Mouse (Mus musculus) erythroblast, embryonic 14.5 days (primary cell): Measurements from ENCODE around the gene Prkn. TPM values are rescaled to one million over a fixed set of nuclear protein-coding genes. Genes with fewer than 3 reads are reported as not detected.

Source experiments
- H3K27me3 ChIP-seq: 2 replicates; pipeline ENCODE4 v1.6.1; 2012; ENCODE audit warnings: inconsistent platforms; ENCODE audit not compliant: control insufficient read depth
- H3K36me3 ChIP-seq: 2 replicates; pipeline ENCODE4 v1.6.1; 2012; ENCODE audit warnings: mild to moderate bottlenecking, inconsistent platforms; ENCODE audit not compliant: control insufficient read depth
- H3K4me1 ChIP-seq: 2 replicates; pipeline ENCODE4 v1.6.1; 2012; ENCODE audit warnings: inconsistent platforms; ENCODE audit not compliant: control insufficient read depth
- H3K4me3 ChIP-seq: replicated peaks from 2 replicates; pipeline ENCODE3; 2012; ENCODE audit warnings: moderate library complexity, mild to moderate bottlenecking, inconsistent platforms
- H3K9me3 ChIP-seq: 2 replicates; pipeline ENCODE4 v1.6.1; 2012; ENCODE audit warnings: low read length, inconsistent platforms, mixed read lengths; ENCODE audit not compliant: control insufficient read depth
- GATA1 ChIP-seq: IDR thresholded peaks from 2 replicates; pipeline ENCODE4 v1.6.1; 2012; ENCODE audit warnings: low read length, inconsistent platforms, mixed read lengths
- TAL1 ChIP-seq: IDR thresholded peaks from 3 replicates; pipeline ENCODE4 v1.6.1; 2012; ENCODE audit warnings: low read length, inconsistent platforms, mixed read lengths
- polyA plus RNA-seq: library from polyadenylated mRNA; stranded (reverse); fragments of >175 nt; gene quantifications from 2 replicates; pipeline ENCODE4 v1.2.3, GENCODE M21; 2012

Prkn gene
- polyA plus RNA-seq, 1 experiment = not detected

DNA sequence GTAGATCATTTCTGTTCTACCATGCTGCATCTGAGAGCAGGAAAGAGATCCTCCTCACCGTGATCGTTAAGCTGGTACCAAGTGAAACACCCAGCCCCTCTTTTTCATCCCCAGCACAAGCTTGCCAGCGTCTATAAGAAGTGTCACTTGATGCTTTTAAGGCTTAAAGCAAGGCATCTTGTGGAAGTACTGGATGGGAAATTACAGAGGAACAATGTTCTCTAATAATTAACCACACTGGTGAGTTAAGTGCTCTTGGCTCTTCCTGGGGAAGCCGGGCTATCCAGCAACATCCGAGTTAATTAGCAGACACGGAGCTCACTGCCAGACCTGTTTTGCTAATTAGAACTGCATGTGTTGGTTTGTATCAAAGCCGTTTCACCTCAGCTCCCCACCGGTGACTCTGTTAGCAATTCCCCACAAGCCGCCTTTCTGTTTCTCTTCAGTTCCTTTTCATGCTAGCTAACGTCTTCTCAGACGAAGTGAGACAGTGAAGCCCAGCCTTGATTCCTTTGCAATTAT lies 1086.7 kb downstream of the Prkn start:
- H3K27me3 ChIP-seq = no peaks in the 10 kb centered on the region
- TF ChIP-seq TAL1 (no peak), GATA1 (no peak)
- no peaks in the 10 kb centered on the region for H3K9me3 ChIP-seq
- no peaks in the 10 kb centered on the region for H3K4me1 ChIP-seq
- H3K36me3 ChIP-seq = no peaks in the 10 kb centered on the region
- H3K4me3 ChIP-seq = no peak overlapping the region

- TF ChIP-seq TAL1 = no peak
- Histone ChIP-seq H3K4me3 (no peak overlapping the region), H3K36me3 (no peaks in the 10 kb centered on the region), H3K27me3 (no peaks in the 10 kb centered on the region), H3K4me1 (no peaks in the 10 kb centered on the region), H3K9me3 (no peaks in the 10 kb centered on the region)
Measured at GRCm38 (mm10) chr17:11931641-11932040, 1091.5 kb downstream of the Prkn start.

- TF ChIP-seq TAL1 = no peak
- no peak for TF ChIP-seq GATA1
- H3K36me3 ChIP-seq = no peaks in the 10 kb centered on the region
- H3K4me3 ChIP-seq = no peak overlapping the region
- no peaks in the 10 kb centered on the region for H3K27me3 ChIP-seq
- H3K4me1 ChIP-seq = no peaks in the 10 kb centered on the region
- no peaks in the 10 kb centered on the region for H3K9me3 ChIP-seq
Measured at GRCm38 (mm10) chr17:11933737-11934136, 1093.6 kb downstream of the Prkn start.

- Histone ChIP-seq H3K4me3 (no peak overlapping the region), H3K9me3 (no peaks in the 10 kb centered on the region), H3K27me3 (no peaks in the 10 kb centered on the region), H3K36me3 (no peaks in the 10 kb centered on the region), H3K4me1 (no peaks in the 10 kb centered on the region)
- TF ChIP-seq TAL1 (no peak), GATA1 (no peak)
Measured at GRCm38 (mm10) chr17:11947436-11947835, 1107.3 kb downstream of the Prkn start.

DNA sequence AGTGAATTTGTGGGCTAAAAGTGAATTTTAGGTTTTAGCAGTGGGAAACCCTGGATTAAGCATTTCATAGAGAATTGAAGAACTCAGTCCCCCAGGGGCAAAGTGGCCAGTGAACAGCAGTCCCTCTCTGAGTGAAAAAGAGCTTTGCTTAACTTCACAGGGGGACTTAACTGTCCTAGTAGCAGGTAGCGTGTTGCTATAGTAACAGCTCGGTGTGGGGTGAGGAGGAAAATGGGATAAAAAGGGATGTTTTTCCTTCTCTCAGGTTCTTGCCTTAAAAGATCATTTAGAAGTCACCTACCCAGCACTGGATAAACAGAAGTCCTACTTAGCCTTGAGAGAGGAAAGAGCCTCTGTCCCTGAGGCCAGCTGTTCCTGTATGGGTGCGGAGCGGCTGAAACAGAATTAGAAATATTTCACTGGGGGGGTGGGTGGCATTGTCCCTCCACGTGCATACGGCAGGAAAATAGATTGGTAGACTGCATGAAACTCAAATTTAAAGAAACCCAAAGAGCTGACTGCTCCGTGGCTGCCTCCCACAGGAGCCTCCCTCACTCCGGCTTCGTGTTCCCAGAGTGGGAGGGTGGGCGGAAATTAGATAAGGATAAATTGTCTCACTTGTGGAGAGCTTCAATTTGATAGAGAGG lies 1109.5 kb downstream of the Prkn start:
- Histone ChIP-seq H3K9me3 (no peaks in the 10 kb centered on the region), H3K4me3 (no peak overlapping the region), H3K4me1 (no peaks in the 10 kb centered on the region), H3K27me3 (no peaks in the 10 kb centered on the region), H3K36me3 (no peaks in the 10 kb centered on the region)
- no peak for TF ChIP-seq GATA1
- no peak for TF ChIP-seq TAL1

GRCm38 (mm10) chr17:11950198-11950594 lies 1110.0 kb downstream of the Prkn start:
- Histone ChIP-seq H3K36me3 (no peaks in the 10 kb centered on the region), H3K27me3 (no peaks in the 10 kb centered on the region), H3K4me3 (no peak overlapping the region), H3K4me1 (no peaks in the 10 kb centered on the region), H3K9me3 (no peaks in the 10 kb centered on the region)
- TF ChIP-seq GATA1 = no peak
- no peak for TF ChIP-seq TAL1

GRCm38 (mm10) chr17:11955317-11955716 lies 1115.1 kb downstream of the Prkn start:
- H3K4me3 ChIP-seq = no peak overlapping the region

DNA sequence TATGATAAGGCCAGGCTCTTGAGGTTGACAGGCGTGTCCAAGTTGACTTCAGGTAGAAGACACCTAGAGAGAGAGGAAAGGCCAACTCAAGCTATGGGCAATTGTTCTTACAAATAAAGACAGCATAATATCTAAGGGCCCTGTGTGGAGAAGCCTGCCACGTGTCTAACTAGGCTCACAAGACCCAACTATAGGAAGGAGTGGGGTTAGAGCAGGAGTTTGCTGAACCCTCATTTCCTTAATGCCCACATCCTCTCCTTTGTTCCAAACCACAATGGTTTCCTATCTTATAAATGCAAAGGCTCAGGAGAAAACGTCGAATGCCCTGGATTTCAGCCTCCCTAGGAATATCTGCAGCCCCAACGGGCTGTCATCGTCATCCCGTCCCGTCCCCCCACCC lies 1120.3 kb downstream of the Prkn start:
- Histone ChIP-seq H3K4me1 (no peaks in the 10 kb centered on the region), H3K4me3 (no peak overlapping the region), H3K27me3 (peaks cover 7% of the 10 kb centered on the region), H3K36me3 (no peaks in the 10 kb centered on the region), H3K9me3 (peaks cover 3% of the 10 kb centered on the region; the same call in 1 of the 2 replicates)
- no peak for TF ChIP-seq TAL1
- TF ChIP-seq GATA1 = no peak

More at GRCm38 (mm10) chr17:11955317-11955716, 1115.1 kb downstream of the Prkn start:
- no peaks in the 10 kb centered on the region for H3K4me1 ChIP-seq
- H3K9me3 ChIP-seq = peaks cover 3% of the 10 kb centered on the region; the same call in 1 of the 2 replicates
- no peaks in the 10 kb centered on the region; the same call in 1 of the 2 replicates for H3K27me3 ChIP-seq
- TF ChIP-seq GATA1 (no peak), TAL1 (no peak)
- H3K36me3 ChIP-seq = no peaks in the 10 kb centered on the region

- no peak overlapping the region for H3K4me3 ChIP-seq
- TF ChIP-seq GATA1 (no peak), TAL1 (no peak)
- peaks cover 7% of the 10 kb centered on the region for H3K27me3 ChIP-seq
Measured at GRCm38 (mm10) chr17:11962808-11963207, 1122.6 kb downstream of the Prkn start.

GRCm38 (mm10) chr17:11970160-11970559 lies 1130.0 kb downstream of the Prkn start:
- Histone ChIP-seq H3K36me3 (no peaks in the 10 kb centered on the region), H3K27me3 (no peaks in the 10 kb centered on the region; the same call in 1 of the 2 replicates), H3K4me1 (no peaks in the 10 kb centered on the region), H3K9me3 (no peaks in the 10 kb centered on the region), H3K4me3 (no peak overlapping the region)
- no peak for TF ChIP-seq TAL1
- TF ChIP-seq GATA1 = no peak

More at GRCm38 (mm10) chr17:11962808-11963207, 1122.6 kb downstream of the Prkn start:
- H3K4me1 ChIP-seq = no peaks in the 10 kb centered on the region
- H3K36me3 ChIP-seq = no peaks in the 10 kb centered on the region
- peaks cover 3% of the 10 kb centered on the region; the same call in 1 of the 2 replicates for H3K9me3 ChIP-seq
